Mouse (Mus musculus): ENCODE measurements around the gene Gm4981. TPM values are rescaled to one million over a fixed set of nuclear protein-coding genes. Genes with fewer than 3 reads are reported as not detected.
"Not testable (repeated sequence)": the region's sequence is repeated elsewhere in the genome, so short reads cannot be mapped to it uniquely, and the experiment has no call there.

The Gm4981 gene
- total RNA-seq (2022): not detected

- no peak for DNase-seq (ENCODE audit: low spot score in 2 of 2)
Measured at GRCm38 (mm10) chr10:58236613-58237012, at the start of gene Gm4981. Gene Gm4981, minus strand, starts transcription at chr10:58236701.

- DNase-seq (ENCODE audit: low spot score in 2 of 2): no peak
Measured at GRCm38 (mm10) chr10:58282238-58282637, 45.7 kb upstream of the Gm4981 start.

GRCm38 (mm10) chr10:58258466-58258865, 22.0 kb upstream of the Gm4981 start:
- DNase-seq (ENCODE audit: low spot score in 2 of 2): no peak

GRCm38 (mm10) chr10:58255954-58256353, 19.5 kb upstream of the Gm4981 start:
- DNase-seq (ENCODE audit: low spot score in 2 of 2): no peak

- peak; percentile 89 to 92 for DNase-seq (ENCODE audit: low spot score in 2 of 2)
Measured at GRCm38 (mm10) chr10:58255213-58255892, 18.9 kb upstream of the Gm4981 start, which contains the start of gene Gcc2. Gene Gcc2, plus strand, starts transcription at chr10:58255497.

- no peak for DNase-seq (ENCODE audit: low spot score in 2 of 2)
Measured at GRCm38 (mm10) chr10:58254635-58255175, 18.2 kb upstream of the Gm4981 start.

GRCm38 (mm10) chr10:58249535-58249934, 13.0 kb upstream of the Gm4981 start:
- DNase-seq (ENCODE audit: low spot score in 2 of 2): no peak

GRCm38 (mm10) chr10:58238984-58239740, 2.7 kb upstream of the Gm4981 start:
- DNase-seq (ENCODE audit: low spot score in 2 of 2): peak; percentile 58 to 71

- DNase-seq (ENCODE audit: low spot score in 2 of 2): not testable (repeated sequence)
Measured at GRCm38 (mm10) chr10:58234985-58235384, 1.5 kb downstream of the Gm4981 start.

GRCm38 (mm10) chr10:58233740-58234121, 2.8 kb downstream of the Gm4981 start:
- DNase-seq (ENCODE audit: low spot score in 2 of 2): not testable (repeated sequence)

- DNase-seq (ENCODE audit: low spot score in 2 of 2): not testable (repeated sequence)
Measured at GRCm38 (mm10) chr10:58233054-58233739, 3.3 kb downstream of the Gm4981 start.

GRCm38 (mm10) chr10:58232641-58232969, 3.9 kb downstream of the Gm4981 start, which contains the start of gene Duxf3:
Gene Duxf3, minus strand, starts transcription at chr10:58232675.
- not testable (repeated sequence) for DNase-seq (ENCODE audit: low spot score in 2 of 2)

GRCm38 (mm10) chr10:58231779-58232640, 4.5 kb downstream of the Gm4981 start:
- DNase-seq (ENCODE audit: low spot score in 2 of 2): peak; percentile 72

- peak in 1 of 2 experiments; percentile 58 for DNase-seq (ENCODE audit: low spot score in 2 of 2)
Measured at GRCm38 (mm10) chr10:58231088-58231487, 5.4 kb downstream of the Gm4981 start.

GRCm38 (mm10) chr10:58230021-58230420, 6.5 kb downstream of the Gm4981 start:
- not testable (repeated sequence) for DNase-seq (ENCODE audit: low spot score in 2 of 2)

GRCm38 (mm10) chr10:58227798-58228197, 8.7 kb downstream of the Gm4981 start:
- DNase-seq (ENCODE audit: low spot score in 2 of 2): not testable (repeated sequence)

GRCm38 (mm10) chr10:58226357-58226756, 10.1 kb downstream of the Gm4981 start:
- DNase-seq (ENCODE audit: low spot score in 2 of 2): not testable (repeated sequence)

GRCm38 (mm10) chr10:58224827-58225785, 11.4 kb downstream of the Gm4981 start, which contains the start of gene AW822073:
Gene AW822073, minus strand, starts transcription at chr10:58224930.
- DNase-seq (ENCODE audit: low spot score in 2 of 2): peak in 1 of 2 experiments; percentile 48

Measured in layer of hippocampus, adult 8-10 months (tissue).